Mouse (Mus musculus) bone marrow, adult 2 months (tissue): ENCODE measurements around the gene Rbp3. TPM values are rescaled to one million over a fixed set of nuclear protein-coding genes. Genes with fewer than 3 reads are reported as not detected.
A peak's percentile ranks its signal among the peaks of the same experiment; 100 is the strongest.

Source experiments
- H3K27ac ChIP-seq: fragments of 200-500 bp; 2 replicates; pipeline ENCODE4 v1.5.1; 2012; ENCODE audit warnings: low read depth, mild to moderate bottlenecking, control low read depth, inconsistent platforms, low read length; ENCODE audit not compliant: control insufficient read depth, poor library complexity, insufficient read depth
- H3K4me1 ChIP-seq: fragments of 200-500 bp; 2 replicates; pipeline ENCODE4 v1.6.1; 2011; ENCODE audit warnings: low read length; ENCODE audit not compliant: control insufficient read depth, insufficient read depth
- H3K4me3 ChIP-seq: fragments of 200-500 bp; replicated peaks from 2 replicates; pipeline ENCODE3; 2011; ENCODE audit warnings: mild to moderate bottlenecking, low read depth, low read length, control low read depth; ENCODE audit not compliant: control insufficient read depth
- CTCF ChIP-seq: fragments of 200-500 bp; IDR thresholded peaks from 2 replicates; pipeline ENCODE4 v1.5.1; 2011; ENCODE audit warnings: low read length, control low read depth; ENCODE audit not compliant: control insufficient read depth, insufficient read depth
- POLR2A ChIP-seq: fragments of 200-500 bp; IDR thresholded peaks from 2 replicates; pipeline ENCODE4 v1.6.1; 2011; ENCODE audit warnings: low read depth, mild to moderate bottlenecking, control low read depth, low read length, borderline replicate concordance; ENCODE audit not compliant: control insufficient read depth
- WGBS: fragments of 180-500 bp; shearing (Covaris S2); methylation state at CpG from one replicate; pipeline ENCODE4 v1.1.7; 2018; 5-methylcytosine and 5-hydroxymethylcytosine counted together
- polyA plus RNA-seq: library from polyadenylated mRNA; stranded (reverse); fragments of >200 nt; gene quantifications from 2 replicates; pipeline ENCODE4 v1.2.4, GENCODE M21; 2011; ENCODE audit warnings: low replicate concordance; ENCODE audit not compliant: missing spikeins, insufficient read depth, insufficient read length

Gene Rbp3
- polyA plus RNA-seq, 1 experiment = not detected

- TF ChIP-seq POLR2A = no peak
- TF ChIP-seq CTCF = no peak
- Histone ChIP-seq H3K4me1 (no peaks in the 10 kb centered on the region), H3K27ac (no peak overlapping the region), H3K4me3 (no peak overlapping the region)
- 83% methylated on average over 4 of the region's 4 CpGs for WGBS
Observed at GRCm38 (mm10) chr14:33958186-33958585, 4.4 kb downstream of the Rbp3 start.

- 69% methylated on average over 3 of the region's 3 CpGs for WGBS
- TF ChIP-seq POLR2A = no peak
- TF ChIP-seq CTCF = no peak
Observed at GRCm38 (mm10) chr14:33958841-33959240, 5.0 kb downstream of the Rbp3 start.

GRCm38 (mm10) chr14:33959341-33959740 is 5.5 kb downstream of the Rbp3 start:
- Histone ChIP-seq H3K27ac (no peak overlapping the region), H3K4me3 (no peak overlapping the region), H3K4me1 (no peaks in the 10 kb centered on the region)
- no peak for TF ChIP-seq POLR2A
- TF ChIP-seq CTCF = peak; percentile 24; the same call in 1 of the 2 replicates
- 11% methylated on average over 9 of the region's 9 CpGs for WGBS

More at GRCm38 (mm10) chr14:33958841-33959240, 5.0 kb downstream of the Rbp3 start:
- no peak overlapping the region for H3K27ac ChIP-seq
- H3K4me1 ChIP-seq = no peaks in the 10 kb centered on the region
- H3K4me3 ChIP-seq = no peak overlapping the region

- Histone ChIP-seq H3K4me3 (no peak overlapping the region), H3K4me1 (no peaks in the 10 kb centered on the region), H3K27ac (no peak overlapping the region)
- TF ChIP-seq POLR2A (no peak), CTCF (no peak)
- 72% methylated on average over 7 of the region's 7 CpGs for WGBS
Observed at GRCm38 (mm10) chr14:33965675-33966074, 11.9 kb downstream of the Rbp3 start.

- Histone ChIP-seq H3K4me3 (no peak overlapping the region), H3K4me1 (no peaks in the 10 kb centered on the region), H3K27ac (no peak overlapping the region)
- TF ChIP-seq CTCF (no peak), POLR2A (no peak)
- 52% methylated on average over 7 of the region's 7 CpGs for WGBS
Observed at GRCm38 (mm10) chr14:33972679-33973078, 18.9 kb downstream of the Rbp3 start.

- Histone ChIP-seq H3K4me1 (no peaks in the 10 kb centered on the region), H3K4me3 (no peak overlapping the region), H3K27ac (no peak overlapping the region)
- 67% methylated on average over 5 of the region's 5 CpGs for WGBS
- TF ChIP-seq POLR2A (no peak), CTCF (no peak)
Observed at GRCm38 (mm10) chr14:33974752-33975151, 20.9 kb downstream of the Rbp3 start.

GRCm38 (mm10) chr14:33977748-33978147 is 23.9 kb downstream of the Rbp3 start:
- 48% methylated on average over 7 of the region's 7 CpGs for WGBS
- Histone ChIP-seq H3K4me3 (no peak overlapping the region), H3K4me1 (no peaks in the 10 kb centered on the region), H3K27ac (no peak overlapping the region)
- no peak for TF ChIP-seq CTCF
- no peak for TF ChIP-seq POLR2A

GRCm38 (mm10) chr14:33978604-33979059 is 24.8 kb downstream of the Rbp3 start, which contains the start of gene Zfp488:
Gene Zfp488 (minus strand): TSS chr14:33978764.
- Histone ChIP-seq H3K4me1 (no peaks in the 10 kb centered on the region), H3K4me3 (no peak within 1 kb of the TSS), H3K27ac (no peak within 1 kb of the TSS)
- 7% methylated on average over 25 of the region's 25 CpGs for WGBS
- TF ChIP-seq CTCF = no peak
- TF ChIP-seq POLR2A = no peak

- TF ChIP-seq CTCF (no peak), POLR2A (no peak)
- 48% methylated on average over 3 of the region's 3 CpGs for WGBS
- no peak overlapping the region for H3K4me3 ChIP-seq
- no peaks in the 10 kb centered on the region for H3K4me1 ChIP-seq
- no peak overlapping the region for H3K27ac ChIP-seq
Observed at GRCm38 (mm10) chr14:33989201-33989600, 35.4 kb downstream of the Rbp3 start.
